Mouse (Mus musculus) liver, embryonic 13.5 days (tissue): ENCODE measurements around the gene Mtmr3. TPM values are rescaled to one million over a fixed set of nuclear protein-coding genes. Genes with fewer than 3 reads are reported as not detected.

ENCODE experiments used
- ATAC-seq: fragments of 200-750 bp; cut with Nextera tagmentation; 2 replicates; pipeline ENCODE4 v1.8.0; 2017; ENCODE audit warnings: low read depth, mild to moderate bottlenecking, moderate number of reproducible peaks, moderate library complexity
- DNase-seq: peaks from one replicate; pipeline ENCODE4 v3.0.0; 2022
- H3K27ac ChIP-seq: fragments of 300-500 bp; sonication (generic); 2 replicates; pipeline ENCODE4 v1.5.1; 2015; ENCODE audit warnings: moderate library complexity, mild to moderate bottlenecking, inconsistent platforms
- H3K27me3 ChIP-seq: fragments of 300-500 bp; sonication (generic); 2 replicates; pipeline ENCODE4 v1.6.1; 2015; ENCODE audit warnings: mild to moderate bottlenecking, inconsistent platforms
- H3K36me3 ChIP-seq: fragments of 300-500 bp; sonication (generic); 2 replicates; pipeline ENCODE4 v1.6.1; 2015; ENCODE audit warnings: mild to moderate bottlenecking, inconsistent platforms
- H3K4me1 ChIP-seq: fragments of 300-500 bp; sonication (generic); replicated peaks from 2 replicates; pipeline ENCODE4 v1.6.1; 2015; ENCODE audit warnings: inconsistent platforms
- H3K4me2 ChIP-seq: fragments of 300-500 bp; sonication (generic); 2 replicates; pipeline ENCODE4 v1.6.1; 2015; ENCODE audit warnings: inconsistent platforms, mild to moderate bottlenecking, moderate library complexity
- H3K4me3 ChIP-seq: fragments of 300-500 bp; sonication (generic); replicated peaks from 2 replicates; pipeline ENCODE4 v1.5.1; 2015; ENCODE audit warnings: mild to moderate bottlenecking, inconsistent platforms
- H3K9ac ChIP-seq: fragments of 300-500 bp; sonication (generic); 2 replicates; pipeline ENCODE4 v1.6.1; 2015; ENCODE audit warnings: mild to moderate bottlenecking, inconsistent platforms
- H3K9me3 ChIP-seq: fragments of 300-500 bp; sonication (generic); replicated peaks from 2 replicates; pipeline ENCODE4 v1.6.1; 2016; ENCODE audit warnings: inconsistent platforms
- WGBS: fragments of 180-500 bp; shearing (Covaris S2); methylation state at CpG from one replicate; pipeline ENCODE4 v1.1.7; 2015; ENCODE audit not compliant: insufficient replicate concordance; 5-methylcytosine and 5-hydroxymethylcytosine counted together
- polyA plus RNA-seq: library from polyadenylated mRNA; unstranded; fragments of >200 nt; fragmentation: Nextera tagmentation; extraction: Ambion mirVana; gene quantifications from 2 replicates; pipeline ENCODE4 v1.2.1, GENCODE M21; 2015

The Mtmr3 gene
- polyA plus RNA-seq, 1 experiment from 2014 or later: 24.0 TPM

DNA sequence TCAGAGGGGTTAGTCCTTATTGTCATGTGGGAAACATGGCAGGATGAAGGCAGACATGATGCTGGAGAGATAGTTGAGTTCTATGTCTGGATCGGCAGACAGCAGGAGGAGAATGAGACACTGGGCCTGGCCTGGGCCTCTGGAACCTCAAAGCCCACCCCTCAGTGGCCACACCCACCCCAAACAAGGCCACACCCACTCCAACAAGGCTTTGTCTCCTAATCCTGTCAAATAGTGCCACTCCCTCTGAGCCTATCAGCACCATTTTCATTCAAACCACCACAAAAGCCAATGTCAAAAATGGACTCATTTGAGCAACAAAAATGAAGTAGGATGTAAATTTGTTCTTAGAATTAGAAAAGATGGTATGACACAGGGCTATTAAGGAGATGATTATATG is 130.5 kb downstream of the Mtmr3 start:
- Histone ChIP-seq H3K4me3 (no peak overlapping the region), H3K4me2 (no peak overlapping the region), H3K36me3 (no peaks in the 10 kb centered on the region), H3K9me3 (no peaks in the 10 kb centered on the region), H3K9ac (no peak overlapping the region), H3K4me1 (peaks cover 15% of the 10 kb centered on the region; the same call in 1 of the 2 replicates), H3K27ac (no peak overlapping the region), H3K27me3 (peaks cover 17% of the 10 kb centered on the region; the same call in 1 of the 2 replicates)
- 71% methylated on average over 1 of the region's 1 CpGs for WGBS
- DNase-seq (no peak), ATAC-seq (no peak)

DNA sequence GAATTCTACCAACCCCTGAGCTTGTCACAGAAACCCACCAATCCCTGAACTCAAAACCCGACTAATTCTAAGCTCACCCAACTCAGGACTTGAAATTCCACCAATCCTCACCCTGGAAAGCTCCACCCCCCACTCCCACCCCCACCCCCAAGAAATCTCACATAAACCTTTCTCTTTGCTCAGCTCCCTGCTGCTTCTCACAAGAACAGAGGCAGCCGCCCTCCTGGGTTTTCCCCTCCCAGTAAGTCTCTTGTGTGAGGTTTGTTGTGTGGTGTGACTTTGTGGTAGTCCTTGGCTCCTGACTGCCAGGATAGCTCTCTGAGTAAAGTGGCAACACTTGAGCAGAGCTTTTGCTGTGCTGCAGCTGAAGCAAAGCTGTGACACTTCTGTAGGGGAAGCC is 131.8 kb downstream of the Mtmr3 start:
- Histone ChIP-seq H3K36me3 (no peaks in the 10 kb centered on the region), H3K27me3 (peaks cover 25% of the 10 kb centered on the region), H3K4me3 (no peak overlapping the region), H3K27ac (no peak overlapping the region), H3K9ac (no peak overlapping the region), H3K4me2 (no peak overlapping the region), H3K9me3 (no peaks in the 10 kb centered on the region), H3K4me1 (peaks cover 15% of the 10 kb centered on the region; the same call in 1 of the 2 replicates)
- 45% methylated on average over 2 of the region's 2 CpGs for WGBS
- ATAC-seq (no peak), DNase-seq (no peak)

DNA sequence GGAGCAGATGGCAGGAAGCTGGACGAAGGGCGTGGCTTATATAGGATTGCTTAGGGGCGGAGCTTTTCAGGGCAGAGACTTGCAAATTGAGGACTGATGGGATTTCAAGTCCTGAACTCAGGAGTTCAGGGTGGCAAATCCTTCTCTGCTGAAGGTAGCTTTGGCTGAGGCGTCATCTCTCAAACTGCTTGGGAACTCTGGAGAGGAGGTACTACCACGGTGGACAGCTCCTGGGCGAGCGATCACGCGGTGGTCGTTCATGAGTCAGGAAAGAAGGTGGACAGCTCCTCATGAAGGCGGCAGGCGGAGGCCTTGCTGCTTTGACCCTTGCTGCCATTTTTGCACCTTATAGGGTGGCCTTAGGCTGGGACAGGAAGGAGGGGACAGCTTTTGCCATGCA is 133.5 kb downstream of the Mtmr3 start:
- peaks cover 11% of the 10 kb centered on the region; the same call in 1 of the 2 replicates for H3K4me1 ChIP-seq
- H3K9ac ChIP-seq: no peak overlapping the region
- no peak overlapping the region for H3K27ac ChIP-seq
- H3K9me3 ChIP-seq: no peaks in the 10 kb centered on the region
- DNase-seq (no peak), ATAC-seq (no peak)
- peaks cover 30% of the 10 kb centered on the region for H3K27me3 ChIP-seq
- H3K4me3 ChIP-seq: no peak overlapping the region
- H3K4me2 ChIP-seq: no peak overlapping the region
- 12% methylated on average over 12 of the region's 12 CpGs for WGBS
- no peaks in the 10 kb centered on the region for H3K36me3 ChIP-seq

DNA sequence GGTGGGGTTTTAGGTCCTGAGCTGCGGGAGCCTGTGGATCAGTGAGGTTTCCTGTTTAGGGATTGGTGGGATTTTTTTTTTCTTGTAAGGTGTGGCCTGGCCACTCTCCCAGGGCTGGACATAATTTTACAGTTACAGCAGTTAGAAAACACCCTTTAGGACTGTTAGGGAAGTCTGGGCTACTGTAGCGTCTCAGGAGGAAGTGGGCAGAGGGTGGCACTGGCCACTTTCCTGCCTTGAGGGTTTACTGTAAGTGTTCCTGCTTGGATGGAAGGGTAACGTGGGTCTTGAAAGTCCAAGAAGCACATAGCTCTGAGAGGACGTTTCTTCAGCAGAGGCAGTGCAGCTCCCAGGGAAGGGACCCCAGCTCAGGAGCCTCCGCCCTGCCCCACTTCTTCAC is 134.0 kb downstream of the Mtmr3 start:
- no peak overlapping the region for H3K27ac ChIP-seq
- H3K4me3 ChIP-seq: no peak overlapping the region
- ATAC-seq (no peak), DNase-seq (no peak)
- H3K36me3 ChIP-seq: no peaks in the 10 kb centered on the region
- WGBS: 21% methylated on average over 5 of the region's 5 CpGs
- H3K4me1 ChIP-seq: peaks cover 8% of the 10 kb centered on the region; the same call in 1 of the 2 replicates
- H3K27me3 ChIP-seq: peaks cover 30% of the 10 kb centered on the region
- no peak overlapping the region for H3K9ac ChIP-seq
- no peaks in the 10 kb centered on the region for H3K9me3 ChIP-seq
- no peak overlapping the region for H3K4me2 ChIP-seq

DNA sequence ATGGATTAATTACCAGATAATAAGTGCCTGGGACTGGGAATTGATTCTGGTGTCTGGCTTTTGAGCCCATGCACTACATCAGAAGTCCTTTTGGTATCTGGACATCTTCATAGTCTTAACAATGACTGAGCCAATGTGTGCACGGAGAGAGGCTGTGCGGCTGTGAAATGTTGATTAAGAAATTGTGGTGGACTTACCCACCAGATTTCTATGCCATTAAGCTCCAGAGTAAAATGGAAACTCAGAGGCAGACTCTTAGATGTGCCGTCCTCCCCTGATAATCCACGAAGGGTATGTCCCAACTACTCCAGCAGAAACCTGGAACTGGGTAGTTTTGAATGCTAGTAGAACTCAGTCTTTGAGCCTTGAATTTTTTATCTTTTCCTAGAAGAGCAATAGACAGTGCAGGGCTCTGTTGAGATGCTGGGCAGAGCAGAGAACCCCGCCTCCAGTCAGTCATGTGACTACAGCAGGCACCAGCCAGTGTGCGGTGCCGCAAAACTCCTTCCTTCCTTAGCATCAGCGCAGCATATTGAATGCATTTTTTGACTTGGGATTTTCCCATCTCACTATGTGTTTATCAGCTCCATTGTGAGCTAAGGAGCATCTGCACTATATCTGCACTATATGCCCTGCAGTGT is 139.6 kb downstream of the Mtmr3 start:
- 56% methylated on average over 8 of the region's 8 CpGs for WGBS
- Histone ChIP-seq H3K36me3 (no peaks in the 10 kb centered on the region), H3K9ac (no peak overlapping the region), H3K27me3 (peaks cover 21% of the 10 kb centered on the region), H3K4me3 (no peak overlapping the region), H3K4me2 (no peak overlapping the region), H3K4me1 (no peaks in the 10 kb centered on the region), H3K9me3 (no peaks in the 10 kb centered on the region), H3K27ac (no peak overlapping the region)
- DNase-seq: no peak
- no peak for ATAC-seq

DNA sequence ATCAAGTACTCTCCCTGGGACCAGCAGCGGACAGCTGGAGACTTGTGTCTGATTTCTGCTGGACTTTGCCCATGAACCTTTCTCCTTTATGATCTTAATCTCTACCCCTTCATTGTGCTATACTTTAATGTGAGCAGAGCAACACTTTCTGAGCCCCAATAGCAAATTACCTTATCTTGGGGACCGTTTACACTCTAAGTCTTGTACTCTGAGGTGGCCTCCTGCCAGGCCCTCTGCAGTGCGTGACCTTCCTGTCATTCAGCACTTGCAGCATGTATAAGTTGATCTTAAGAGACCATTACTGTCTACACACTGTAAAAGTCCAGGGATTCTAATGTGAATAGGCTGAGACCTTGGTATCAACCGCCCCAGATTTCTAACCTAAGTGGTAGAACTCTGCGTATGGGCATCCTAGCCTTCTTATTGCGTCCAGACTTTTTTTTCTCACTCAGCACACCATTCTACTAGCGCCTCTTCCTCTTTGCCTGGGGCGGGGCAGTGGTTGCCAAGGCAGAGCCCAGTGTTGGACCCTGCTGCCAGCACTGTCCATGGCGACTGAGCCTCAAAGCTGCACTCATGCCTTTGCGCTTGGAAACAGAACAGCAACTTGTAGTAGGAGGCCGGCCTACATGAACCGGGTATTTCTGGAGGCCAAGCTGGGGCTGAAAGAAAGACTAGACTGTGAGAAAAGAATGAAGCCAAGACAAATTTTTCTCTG is 142.0 kb downstream of the Mtmr3 start:
- Histone ChIP-seq H3K9ac (no peak overlapping the region), H3K4me2 (no peak overlapping the region), H3K9me3 (no peaks in the 10 kb centered on the region), H3K4me1 (no peaks in the 10 kb centered on the region), H3K27ac (no peak overlapping the region), H3K4me3 (no peak overlapping the region), H3K27me3 (peaks cover 6% of the 10 kb centered on the region), H3K36me3 (no peaks in the 10 kb centered on the region)
- no peak for ATAC-seq
- WGBS: 74% methylated on average over 12 of the region's 12 CpGs
- DNase-seq: no peak

DNA sequence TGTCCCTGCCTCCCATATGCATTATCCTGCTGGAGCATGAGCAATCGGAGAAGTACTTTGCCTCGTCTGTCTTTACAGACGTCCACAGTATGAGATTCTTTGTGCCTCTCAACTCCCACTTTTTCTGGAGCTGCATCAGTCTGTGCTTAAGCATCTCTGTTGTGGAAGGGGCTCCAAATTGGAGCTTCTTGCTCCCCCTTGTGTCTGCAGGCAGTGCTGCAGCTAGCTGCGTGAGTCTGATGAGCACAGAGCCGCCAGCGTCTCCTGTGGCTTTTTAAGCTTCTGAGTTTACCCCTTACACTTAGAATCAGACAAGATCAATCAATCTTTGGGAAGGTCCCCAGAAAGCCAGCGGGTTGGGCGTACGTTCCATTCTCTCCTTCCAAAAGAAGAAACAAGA is 143.5 kb downstream of the Mtmr3 start:
- H3K4me1 ChIP-seq: no peaks in the 10 kb centered on the region
- WGBS: 16% methylated on average over 9 of the region's 9 CpGs
- H3K4me2 ChIP-seq: no peak overlapping the region
- H3K9ac ChIP-seq: no peak overlapping the region
- H3K9me3 ChIP-seq: no peaks in the 10 kb centered on the region
- H3K36me3 ChIP-seq: no peaks in the 10 kb centered on the region
- no peak overlapping the region for H3K4me3 ChIP-seq
- no peak overlapping the region for H3K27ac ChIP-seq
- peak; percentile 44 for DNase-seq
- no peak for ATAC-seq
- H3K27me3 ChIP-seq: 0 out of 2 replicates have a peak, but pooled peaks cover 3% of the 10 kb centered on the region

DNA sequence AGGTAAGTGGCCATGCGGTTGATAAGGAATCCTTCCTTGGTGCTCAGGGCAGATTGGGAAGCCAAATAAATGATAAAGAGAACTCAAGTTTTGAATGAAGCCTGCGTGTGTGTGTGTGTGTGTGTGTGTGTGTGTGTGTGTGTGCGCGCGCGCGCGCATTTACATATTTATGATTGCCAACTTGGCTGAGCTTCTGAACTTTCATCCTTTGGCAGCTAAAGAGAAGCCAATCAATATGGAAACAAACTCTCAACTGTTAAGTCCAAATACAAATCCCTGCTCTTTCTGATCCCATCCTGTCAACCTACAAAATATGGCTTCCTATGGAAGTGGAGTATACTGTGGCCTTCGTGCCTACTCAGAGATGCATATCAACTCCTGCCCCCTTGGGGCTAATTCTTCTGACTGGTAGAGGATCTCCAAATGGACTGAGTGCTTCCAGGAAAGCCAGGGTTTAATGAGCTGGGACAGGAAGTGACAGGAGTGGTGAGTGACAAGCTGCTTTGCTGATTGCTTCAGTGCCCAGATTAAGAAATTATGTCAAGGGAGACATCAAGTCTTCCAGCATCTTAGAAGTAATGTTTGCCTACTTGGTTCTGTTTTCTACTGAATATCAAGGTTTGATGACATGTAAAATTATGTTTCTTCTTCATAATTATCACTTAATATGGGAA is 148.3 kb downstream of the Mtmr3 start:
- H3K9me3 ChIP-seq: no peaks in the 10 kb centered on the region
- no peak overlapping the region for H3K9ac ChIP-seq
- H3K27me3 ChIP-seq: no peaks in the 10 kb centered on the region
- peaks cover 2% of the 10 kb centered on the region; the same call in 1 of the 2 replicates for H3K4me1 ChIP-seq
- no peak overlapping the region for H3K27ac ChIP-seq
- H3K36me3 ChIP-seq: no peaks in the 10 kb centered on the region
- no peak overlapping the region for H3K4me3 ChIP-seq
- WGBS: 79% methylated on average over 9 of the region's 9 CpGs
- no peak for ATAC-seq
- DNase-seq: no peak
- H3K4me2 ChIP-seq: no peak overlapping the region

DNA sequence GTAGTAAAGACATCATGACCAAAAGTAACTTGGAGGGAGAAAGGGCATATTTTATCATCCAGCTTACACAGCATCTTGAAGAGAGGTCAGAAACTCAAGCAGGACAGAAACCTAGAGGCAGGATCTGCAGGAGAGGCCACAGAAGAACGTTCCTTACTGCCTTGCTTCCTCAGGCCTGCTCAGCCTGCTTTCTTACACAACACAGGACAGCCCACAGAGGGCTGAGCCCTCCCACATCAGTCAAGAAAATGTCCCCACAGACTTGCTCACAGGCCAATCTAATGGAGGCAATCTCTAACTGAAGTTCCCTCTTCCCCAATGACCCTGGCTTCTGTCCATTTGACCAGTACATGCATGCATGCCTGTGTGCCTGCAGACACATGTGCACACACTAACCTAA is 152.4 kb downstream of the Mtmr3 start:
- WGBS: 14% methylated on average over 1 of the region's 1 CpGs
- Histone ChIP-seq H3K9me3 (no peaks in the 10 kb centered on the region), H3K36me3 (no peaks in the 10 kb centered on the region), H3K4me2 (no peak overlapping the region), H3K27me3 (no peaks in the 10 kb centered on the region), H3K4me3 (no peak overlapping the region), H3K9ac (no peak overlapping the region), H3K27ac (no peak overlapping the region), H3K4me1 (peaks cover 7% of the 10 kb centered on the region)
- no peak for DNase-seq
- ATAC-seq: no peak

DNA sequence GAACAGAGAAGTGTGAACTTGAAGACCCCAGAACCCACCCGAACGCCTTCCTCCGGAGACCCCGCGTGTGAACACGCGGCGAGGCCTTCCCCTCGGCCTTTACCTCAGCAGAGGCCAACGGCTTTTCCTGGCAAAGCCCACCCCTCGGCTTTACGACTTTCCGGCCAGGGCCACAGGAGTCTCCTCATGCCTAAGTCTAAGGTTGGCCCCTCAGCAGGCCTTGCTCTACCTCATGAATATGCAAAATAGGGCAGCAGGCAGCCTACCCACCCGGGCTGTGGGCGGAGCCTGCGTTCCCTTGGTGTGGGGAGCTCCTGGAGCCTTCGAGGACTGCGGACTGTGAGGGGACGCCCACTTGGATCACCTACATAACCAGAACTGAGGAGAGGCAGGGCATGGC is 153.7 kb downstream of the Mtmr3 start, which contains the start of gene Hormad2:
Gene Hormad2, minus strand, starts transcription at position 128 of the 400 bp plus-strand sequence.
- ATAC-seq: peak; percentile 70
- peaks cover 7% of the 10 kb centered on the region for H3K4me1 ChIP-seq
- no peaks in the 10 kb centered on the region for H3K27me3 ChIP-seq
- WGBS: 51% methylated on average over 19 of the region's 19 CpGs
- no peaks in the 10 kb centered on the region for H3K36me3 ChIP-seq
- peak; percentile 70 for DNase-seq
- H3K4me3 ChIP-seq: peak within 1 kb of the TSS; percentile 36
- no peaks in the 10 kb centered on the region for H3K9me3 ChIP-seq
- H3K27ac ChIP-seq: no peak within 1 kb of the TSS
- H3K4me2 ChIP-seq: peak within 1 kb of the TSS; percentile 52
- no peak within 1 kb of the TSS for H3K9ac ChIP-seq

DNA sequence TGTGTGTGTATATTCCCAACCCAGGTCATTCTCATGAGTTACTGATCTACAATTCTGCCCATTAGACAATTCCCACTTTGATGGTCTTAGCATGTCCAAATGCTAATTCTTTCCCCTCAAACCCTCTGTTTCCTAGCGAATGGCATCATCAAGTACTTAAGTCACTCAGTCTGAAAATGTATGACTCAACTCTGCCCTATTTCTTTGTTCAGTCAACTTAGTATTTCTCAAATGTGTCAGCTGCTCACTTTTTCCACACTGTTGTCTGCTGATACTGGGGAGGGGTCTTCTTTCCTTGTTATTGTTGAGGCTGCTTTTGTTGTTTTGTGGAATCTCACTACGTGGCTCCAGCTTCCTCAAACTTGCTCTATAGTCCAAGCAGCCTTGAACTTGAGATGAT is 156.5 kb downstream of the Mtmr3 start:
- 48% methylated on average over 2 of the region's 2 CpGs for WGBS
- Histone ChIP-seq H3K27me3 (no peaks in the 10 kb centered on the region), H3K4me2 (no peak overlapping the region), H3K9ac (no peak overlapping the region), H3K4me1 (peaks cover 5% of the 10 kb centered on the region), H3K9me3 (no peaks in the 10 kb centered on the region), H3K4me3 (no peak overlapping the region), H3K36me3 (no peaks in the 10 kb centered on the region), H3K27ac (no peak overlapping the region)
- no peak for ATAC-seq
- DNase-seq: no peak
